Mouse (Mus musculus) brown adipose tissue, adult 24 weeks (tissue): ENCODE measurements around the gene Cyp2d12. TPM values are rescaled to one million over a fixed set of nuclear protein-coding genes. Genes with fewer than 3 reads are reported as not detected.

Source experiments
- polyA plus RNA-seq: library from polyadenylated mRNA; stranded (reverse); fragments of >200 nt; gene quantifications from 2 replicates; pipeline ENCODE4 v1.2.4, GENCODE M21; 2012; ENCODE audit not compliant: missing spikeins, insufficient read depth, insufficient read length

The Cyp2d12 gene
- polyA plus RNA-seq, 1 experiment: not detected

Other genes with a start within 250 kb of the Cyp2d12 start
- 13.1 and 13.8 TPM in 2 replicates for gene Naga, start 216.1 kb upstream of the Cyp2d12 start, polyA plus RNA-seq
- gene Pheta2, start 216.1 kb upstream of the Cyp2d12 start, polyA plus RNA-seq: 0.52 and 1.5 TPM in 2 replicates
- gene Smdt1, start 216.1 kb upstream of the Cyp2d12 start, polyA plus RNA-seq: 420 and 432 TPM in 2 replicates
- gene Ndufa6, start 200.8 kb upstream of the Cyp2d12 start, polyA plus RNA-seq: 2,100 and 2,481 TPM in 2 replicates
- 29.8 and 37.1 TPM in 2 replicates for gene Cyp2d22, start 174.8 kb upstream of the Cyp2d12 start, polyA plus RNA-seq
- gene Cyp2d11, start 161.1 kb upstream of the Cyp2d12 start, polyA plus RNA-seq: not detected in 2 replicates
- gene Cyp2d10, start 147.9 kb upstream of the Cyp2d12 start, polyA plus RNA-seq: not detected in 2 replicates
- gene Cyp2d9, start 121.6 kb upstream of the Cyp2d12 start, polyA plus RNA-seq: 1.3 TPM in 1 of 2 replicates, not detected in the other
- not detected in 2 replicates for gene Cyp2d34, start 65.9 kb downstream of the Cyp2d12 start, polyA plus RNA-seq
- gene Cyp2d40, start 209.1 kb downstream of the Cyp2d12 start, polyA plus RNA-seq: not detected in 2 replicates
- gene Cyp2d26, start 239.2 kb downstream of the Cyp2d12 start, polyA plus RNA-seq: not detected in 2 replicates